Mouse (Mus musculus) forebrain, embryonic 10.5 days (tissue): ENCODE results near the gene Tmem30c. TPM values are rescaled to one million over a fixed set of nuclear protein-coding genes. Genes with fewer than 3 reads are reported as not detected.
"Not testable (repeated sequence)": the region's sequence is repeated elsewhere in the genome, so short reads cannot be mapped to it uniquely, and the experiment has no call there.

Source experiments
- DNase-seq: peaks from one replicate; pipeline ENCODE4 v3.0.0-alpha.2; 2017; ENCODE audit warnings: low spot score; ENCODE audit errors: extremely low spot score
- H3K27ac ChIP-seq: fragments of 300-500 bp; sonication (generic); 2 replicates; pipeline ENCODE4 v1.5.1; 2016; ENCODE audit warnings: mild to moderate bottlenecking
- H3K27me3 ChIP-seq: fragments of 300-500 bp; sonication (generic); 2 replicates; pipeline ENCODE4 v1.6.1; 2016; ENCODE audit warnings: mild to moderate bottlenecking; ENCODE audit not compliant: poor library complexity, severe bottlenecking
- H3K36me3 ChIP-seq: fragments of 300-500 bp; sonication (generic); replicated peaks from 2 replicates; pipeline ENCODE4 v1.6.1; 2016; ENCODE audit warnings: mild to moderate bottlenecking, moderate library complexity
- H3K4me1 ChIP-seq: fragments of 300-500 bp; sonication (generic); 2 replicates; pipeline ENCODE4 v1.6.1; 2016
- H3K4me3 ChIP-seq: fragments of 300-500 bp; sonication (generic); 2 replicates; pipeline ENCODE4 v1.5.1; 2016; ENCODE audit warnings: mild to moderate bottlenecking, moderate library complexity
- H3K9me3 ChIP-seq: fragments of 300-500 bp; sonication (generic); 2 replicates; pipeline ENCODE4 v1.6.1; 2016; ENCODE audit warnings: mild to moderate bottlenecking, moderate library complexity
- WGBS: fragments of 180-500 bp; shearing (Covaris S2); methylation state at CpG from one replicate; pipeline ENCODE4 v1.1.7; 2016; 5-methylcytosine and 5-hydroxymethylcytosine counted together
- polyA plus RNA-seq: library from polyadenylated mRNA; unstranded; fragments of >200 nt; fragmentation: Nextera tagmentation; extraction: Ambion mirVana; gene quantifications from 2 replicates; pipeline ENCODE4 v1.2.1, GENCODE M21; 2016

Gene Tmem30c
- polyA plus RNA-seq, 1 experiment from 2014 or later = not detected

- Histone ChIP-seq H3K4me1 (no peaks in the 10 kb centered on the region), H3K9me3 (no peaks in the 10 kb centered on the region), H3K36me3 (no peaks in the 10 kb centered on the region), H3K4me3 (no peak overlapping the region), H3K27ac (no peak overlapping the region), H3K27me3 (no peaks in the 10 kb centered on the region)
- WGBS = 12% methylated on average over 6 of the region's 6 CpGs
- peak; percentile 69 for DNase-seq
These were observed 48.8 kb downstream of the Tmem30c start for GRCm38 (mm10) chr16:57243858-57244248.

- H3K4me3 ChIP-seq = no peak overlapping the region
- no peaks in the 10 kb centered on the region for H3K4me1 ChIP-seq
- DNase-seq = no peak
- H3K27me3 ChIP-seq = no peaks in the 10 kb centered on the region
- H3K36me3 ChIP-seq = no peaks in the 10 kb centered on the region
- WGBS = 57% methylated on average over 10 of the region's 10 CpGs
- no peaks in the 10 kb centered on the region for H3K9me3 ChIP-seq
- H3K27ac ChIP-seq = no peak overlapping the region
These were observed 49.3 kb downstream of the Tmem30c start for GRCm38 (mm10) chr16:57243205-57243857.

- no peaks in the 10 kb centered on the region for H3K36me3 ChIP-seq
- no peaks in the 10 kb centered on the region for H3K27me3 ChIP-seq
- no peaks in the 10 kb centered on the region for H3K9me3 ChIP-seq
- DNase-seq = no peak
- no peaks in the 10 kb centered on the region for H3K4me1 ChIP-seq
- H3K4me3 ChIP-seq = no peak overlapping the region
- H3K27ac ChIP-seq = no peak overlapping the region
- 86% methylated on average over 5 of the region's 5 CpGs for WGBS
These were observed 49.8 kb downstream of the Tmem30c start for GRCm38 (mm10) chr16:57242857-57243204.

- Histone ChIP-seq H3K36me3 (no peaks in the 10 kb centered on the region), H3K27me3 (no peaks in the 10 kb centered on the region), H3K4me1 (no peaks in the 10 kb centered on the region), H3K4me3 (no peak overlapping the region), H3K9me3 (no peaks in the 10 kb centered on the region), H3K27ac (no peak overlapping the region)
- DNase-seq = no peak
- 70% methylated on average over 7 of the region's 7 CpGs for WGBS
These were observed 56.7 kb downstream of the Tmem30c start for GRCm38 (mm10) chr16:57235871-57236510.

- H3K27ac ChIP-seq, H3K36me3 ChIP-seq, H3K4me1 ChIP-seq, H3K27me3 ChIP-seq, H3K9me3 ChIP-seq, DNase-seq: not testable (repeated sequence)
- H3K4me3 ChIP-seq = peak overlapping the region; percentile 93
- WGBS = 75% methylated on average over 5 of the region's 5 CpGs
These were observed 60.7 kb downstream of the Tmem30c start for GRCm38 (mm10) chr16:57231937-57232310.

- peak within 1 kb of the TSS; percentile 93 for H3K4me3 ChIP-seq
- no peaks in the 10 kb centered on the region for H3K27me3 ChIP-seq
- peaks cover 9% of the 10 kb centered on the region for H3K4me1 ChIP-seq
- peak; percentile 96 for DNase-seq
- H3K9me3 ChIP-seq = no peaks in the 10 kb centered on the region
- H3K27ac ChIP-seq = peak within 1 kb of the TSS; percentile 86
- H3K36me3 ChIP-seq = no peaks in the 10 kb centered on the region
- WGBS = under 1% methylated on average over 42 of the region's 42 CpGs
These were observed 61.4 kb downstream of the Tmem30c start, which contains the start of gene Tbc1d23 for GRCm38 (mm10) chr16:57231089-57231936. Tbc1d23 (minus strand) TSS chr16:57231504.

- Histone ChIP-seq H3K27me3 (no peaks in the 10 kb centered on the region), H3K36me3 (no peaks in the 10 kb centered on the region), H3K4me3 (no peak overlapping the region), H3K4me1 (peaks cover 9% of the 10 kb centered on the region), H3K27ac (no peak overlapping the region), H3K9me3 (no peaks in the 10 kb centered on the region)
- no peak for DNase-seq
- 94% methylated on average over 5 of the region's 5 CpGs for WGBS
These were observed 66.2 kb downstream of the Tmem30c start for GRCm38 (mm10) chr16:57226444-57226843.

GRCm38 (mm10) chr16:57220361-57220760, 72.3 kb downstream of the Tmem30c start:
- no peaks in the 10 kb centered on the region for H3K4me1 ChIP-seq
- DNase-seq = no peak
- H3K27me3 ChIP-seq = no peaks in the 10 kb centered on the region
- peaks cover 5% of the 10 kb centered on the region; the same call in 1 of the 2 replicates for H3K36me3 ChIP-seq
- H3K27ac ChIP-seq = no peak overlapping the region
- no peak overlapping the region for H3K4me3 ChIP-seq
- H3K9me3 ChIP-seq = no peaks in the 10 kb centered on the region
- 96% methylated on average over 6 of the region's 6 CpGs for WGBS

Other genes with a start within 250 kb of the Tmem30c start
- gene Tmem45a2, start 221.5 kb downstream of the Tmem30c start, polyA plus RNA-seq = not detected in 2 replicates
- gene Tomm70a, start 171.2 kb downstream of the Tmem30c start, polyA plus RNA-seq = 50.2 and 52.2 TPM in 2 replicates
- 59.1 and 62.6 TPM in 2 replicates for gene Nit2, start 125.5 kb downstream of the Tmem30c start, polyA plus RNA-seq
- 18.2 and 18.8 TPM in 2 replicates for gene Tbc1d23, start 61.4 kb downstream of the Tmem30c start, polyA plus RNA-seq
- gene Filip1l, start 60.2 kb upstream of the Tmem30c start, polyA plus RNA-seq = 6.3 and 6.7 TPM in 2 replicates